Mouse (Mus musculus): ENCODE results near the gene Bahcc1. TPM values are rescaled to one million over a fixed set of nuclear protein-coding genes. Genes with fewer than 3 reads are reported as not detected.

Gene Bahcc1
- polyA plus RNA-seq, 1 experiment = 7.6 TPM

DNA sequence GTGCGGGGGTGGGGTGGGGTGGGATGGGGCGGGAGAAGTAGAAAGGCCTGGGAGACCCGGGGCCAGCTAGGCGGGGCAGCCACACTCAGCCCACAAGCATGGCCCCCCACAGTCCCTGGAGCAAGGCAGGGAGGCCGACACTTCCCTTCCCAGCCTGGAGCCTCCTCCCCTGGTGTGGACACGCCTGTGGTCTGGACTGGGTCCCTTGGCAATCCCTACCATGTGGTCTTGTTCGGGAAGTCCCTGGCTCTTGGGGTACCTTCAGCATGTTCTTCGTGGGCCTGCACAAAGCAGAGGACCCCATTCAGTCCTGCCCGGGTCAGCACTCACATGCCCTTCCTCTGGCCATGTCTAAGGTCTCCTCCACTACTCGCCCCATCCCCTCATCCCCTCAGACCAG is 23.8 kb downstream of the Bahcc1 start:
- 54% methylated on average over 10 of the region's 10 CpGs for WGBS

GRCm38 (mm10) chr11:120256981-120257820 is 24.5 kb downstream of the Bahcc1 start:
- no peak for DNase-seq (ENCODE audit: low read depth, low spot score)
- 55% methylated on average over 10 of the region's 10 CpGs for WGBS

More for the DNA sequence above, 23.8 kb downstream of the Bahcc1 start:
- no peak for DNase-seq (ENCODE audit: low read depth, low spot score)

DNA sequence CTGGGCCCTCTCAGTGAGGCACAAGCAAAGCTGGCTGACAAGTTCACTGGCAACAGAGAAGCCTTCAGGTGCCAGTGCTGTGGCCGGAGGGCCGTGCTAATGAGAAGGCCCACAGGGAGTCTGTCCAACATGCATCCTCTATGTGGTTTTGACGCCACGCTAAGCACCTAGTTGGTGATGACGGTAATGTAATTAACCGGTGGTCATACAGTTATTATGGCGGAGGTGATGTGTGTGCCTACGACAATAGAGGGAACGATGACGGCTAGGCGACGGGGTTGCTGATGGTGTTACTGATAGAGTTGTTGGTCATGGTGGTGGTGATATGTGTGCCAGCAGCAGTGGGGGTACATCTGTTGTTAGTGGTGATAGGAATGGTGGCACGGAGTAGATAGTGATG is 25.2 kb downstream of the Bahcc1 start:
- 97% methylated on average over 13 of the region's 13 CpGs for WGBS
- no peak for DNase-seq (ENCODE audit: low read depth, low spot score)

DNA sequence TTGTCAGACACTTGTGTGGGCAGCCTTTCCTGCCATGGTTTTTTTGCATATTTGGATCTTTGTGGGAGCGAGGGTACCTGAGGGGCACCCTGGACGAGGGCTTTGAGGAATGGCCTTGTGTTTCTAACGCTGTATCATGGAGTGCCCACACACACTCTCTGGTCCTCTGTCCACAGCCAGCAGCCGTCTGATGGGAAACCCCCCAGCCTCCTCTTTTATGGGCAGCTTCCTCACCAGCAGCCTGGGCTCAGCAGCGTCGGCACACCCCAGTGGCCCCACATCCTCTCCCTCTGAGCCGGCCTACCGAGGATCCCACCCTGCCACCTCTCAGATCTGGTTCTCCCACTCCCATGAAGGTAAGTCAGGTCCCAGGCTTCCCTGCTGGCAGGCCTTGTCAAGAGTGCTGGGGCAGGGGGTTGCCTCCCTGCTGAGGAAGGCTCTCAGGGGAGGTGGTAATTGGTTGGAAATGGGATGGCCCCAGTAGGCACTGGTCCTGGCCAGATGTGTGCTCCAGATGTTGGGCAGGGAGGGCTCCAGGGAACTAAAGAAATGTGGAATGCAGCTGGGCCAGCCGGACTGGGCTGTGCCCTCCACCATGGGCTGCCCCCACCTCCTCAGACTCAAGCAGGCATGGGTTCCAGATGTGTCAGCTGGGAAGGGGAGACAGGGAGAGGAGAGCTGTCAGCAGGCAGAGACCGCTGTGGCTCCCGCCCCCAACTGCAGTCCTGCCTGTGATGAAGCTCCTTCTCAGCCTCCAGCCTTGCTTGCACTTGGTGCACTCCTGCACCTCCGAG is 26.3 kb downstream of the Bahcc1 start:
- DNase-seq (ENCODE audit: low read depth, low spot score) = no peak
- 79% methylated on average over 12 of the region's 12 CpGs for WGBS

- DNase-seq (ENCODE audit: low read depth, low spot score) = no peak
- 48% methylated on average over 25 of the region's 25 CpGs for WGBS
Measured at GRCm38 (mm10) chr11:120259792-120260768, 27.3 kb downstream of the Bahcc1 start.

GRCm38 (mm10) chr11:120260769-120261150 is 28.0 kb downstream of the Bahcc1 start:
- DNase-seq (ENCODE audit: low read depth, low spot score) = no peak
- WGBS = 75% methylated on average over 6 of the region's 6 CpGs

DNA sequence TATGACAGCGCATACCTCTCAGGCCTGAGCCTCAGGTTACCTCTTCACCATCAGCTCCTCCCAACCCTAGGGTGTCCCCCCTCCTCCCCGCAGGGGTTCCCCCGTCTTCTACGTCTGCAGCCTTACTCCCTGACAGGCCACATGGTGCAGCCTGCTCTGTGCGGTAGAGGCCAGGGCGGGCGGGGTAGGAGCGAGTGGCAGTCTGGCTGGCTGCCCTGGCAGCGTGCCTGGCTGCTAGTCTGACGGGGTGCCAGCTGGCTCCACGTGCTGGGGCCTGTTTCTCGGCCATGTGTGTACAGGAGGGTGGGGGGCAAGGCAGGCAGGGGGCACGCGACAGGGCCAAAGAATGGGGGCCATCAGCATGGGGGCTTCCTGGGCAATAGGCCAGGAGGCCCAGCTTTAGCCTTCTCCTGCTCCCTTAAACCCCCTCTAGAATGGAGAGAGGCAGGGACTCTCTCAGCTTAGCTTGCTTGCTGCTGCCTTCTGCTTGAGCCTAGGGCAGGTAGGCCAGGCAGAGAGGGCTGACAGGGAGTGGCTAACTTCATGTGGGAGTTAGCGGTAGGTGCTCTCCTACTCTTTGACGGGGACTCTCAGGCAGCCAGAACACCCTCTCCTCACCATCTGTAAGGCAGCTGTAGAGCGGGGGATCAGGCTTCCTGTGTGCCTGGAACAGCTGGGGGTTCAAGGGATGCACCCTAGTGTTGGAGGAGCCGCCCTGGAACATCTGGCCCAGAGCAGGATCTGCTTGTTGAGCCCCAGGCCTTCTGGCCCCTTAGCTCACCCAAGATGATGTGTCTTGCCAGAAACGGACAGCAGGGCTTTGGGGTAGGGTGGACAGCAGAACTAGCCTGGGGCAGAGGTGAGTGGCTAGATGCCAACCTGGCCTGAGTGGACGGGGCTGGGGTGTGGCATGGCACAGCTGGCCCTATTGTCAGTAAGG is 28.9 kb downstream of the Bahcc1 start:
- WGBS = 6% methylated on average over 20 of the region's 20 CpGs
- no peak for DNase-seq (ENCODE audit: low read depth, low spot score)

DNA sequence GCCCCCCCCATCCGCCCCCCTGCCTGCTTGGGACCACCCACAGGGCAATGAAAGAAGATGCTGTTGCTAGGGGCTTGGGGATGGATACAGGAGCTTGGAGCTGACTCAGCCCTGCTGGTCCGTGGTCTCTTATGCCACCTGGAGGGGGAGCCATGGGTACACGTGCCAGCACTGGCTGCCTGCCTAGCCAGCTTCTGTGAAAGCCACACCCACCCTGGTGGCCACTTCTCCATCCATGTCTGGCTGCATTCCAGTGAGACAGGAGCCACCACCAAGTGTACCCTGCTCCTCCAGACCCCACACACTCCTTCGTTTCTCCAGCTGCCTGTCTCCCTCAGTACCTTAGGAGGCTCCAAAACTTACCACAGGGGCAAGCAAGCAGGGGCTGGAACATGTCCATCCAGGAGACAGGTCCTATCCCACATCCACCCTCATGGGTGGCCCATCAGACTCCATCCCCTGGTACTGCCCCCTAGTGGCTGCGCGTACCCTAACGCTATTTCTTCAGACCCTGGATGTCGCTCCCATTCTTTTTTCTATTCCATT is 29.7 kb downstream of the Bahcc1 start:
- DNase-seq (ENCODE audit: low read depth, low spot score) = no peak
- WGBS = 21% methylated on average over 8 of the region's 8 CpGs

DNA sequence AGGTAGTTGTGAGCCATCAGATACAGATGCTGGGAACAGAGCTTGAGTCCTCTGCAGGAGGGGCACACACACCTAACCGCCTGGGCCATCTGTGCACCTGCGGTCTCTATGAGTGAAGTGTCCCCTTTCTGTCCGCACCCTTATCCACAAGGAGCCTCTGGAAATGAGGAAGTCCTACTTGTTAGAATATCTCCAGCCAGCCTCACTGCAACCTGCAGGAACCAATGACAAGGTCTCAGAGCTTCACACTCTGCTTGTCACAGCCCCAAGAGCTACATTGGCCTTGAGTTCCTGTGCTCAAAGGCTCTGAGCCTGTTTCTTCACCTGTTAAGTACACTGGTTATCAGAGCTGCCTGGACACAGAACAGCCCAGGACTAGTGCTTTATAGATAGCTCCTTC is 30.4 kb downstream of the Bahcc1 start:
- 93% methylated on average over 3 of the region's 3 CpGs for WGBS

DNA sequence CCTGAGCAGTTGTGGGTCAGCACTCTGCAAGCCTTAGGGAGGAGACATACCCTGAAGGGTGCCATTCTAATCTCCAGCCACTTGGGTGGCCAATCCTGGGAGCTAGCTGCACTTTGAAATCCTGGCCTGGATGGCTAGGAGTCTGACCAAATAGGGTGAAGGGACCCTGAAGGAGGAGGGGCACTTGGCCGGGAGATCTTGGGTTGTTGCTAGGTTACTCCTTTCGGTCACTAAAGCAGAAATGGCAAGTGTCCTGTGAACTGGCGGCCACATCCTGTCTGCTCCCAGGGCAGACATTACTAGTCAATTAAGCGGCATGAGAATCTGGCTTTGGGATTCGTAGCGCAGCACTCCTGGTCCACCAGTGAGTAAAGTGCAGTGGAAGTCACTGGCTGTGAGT is 31.3 kb downstream of the Bahcc1 start:
- no peak for DNase-seq (ENCODE audit: low read depth, low spot score)
- 77% methylated on average over 6 of the region's 6 CpGs for WGBS

More for the DNA sequence above, 30.4 kb downstream of the Bahcc1 start:
- DNase-seq (ENCODE audit: low read depth, low spot score) = no peak

- WGBS = 50% methylated on average over 5 of the region's 5 CpGs
- DNase-seq (ENCODE audit: low read depth, low spot score) = no peak
Measured at GRCm38 (mm10) chr11:120265458-120265857, 32.7 kb downstream of the Bahcc1 start.

DNA sequence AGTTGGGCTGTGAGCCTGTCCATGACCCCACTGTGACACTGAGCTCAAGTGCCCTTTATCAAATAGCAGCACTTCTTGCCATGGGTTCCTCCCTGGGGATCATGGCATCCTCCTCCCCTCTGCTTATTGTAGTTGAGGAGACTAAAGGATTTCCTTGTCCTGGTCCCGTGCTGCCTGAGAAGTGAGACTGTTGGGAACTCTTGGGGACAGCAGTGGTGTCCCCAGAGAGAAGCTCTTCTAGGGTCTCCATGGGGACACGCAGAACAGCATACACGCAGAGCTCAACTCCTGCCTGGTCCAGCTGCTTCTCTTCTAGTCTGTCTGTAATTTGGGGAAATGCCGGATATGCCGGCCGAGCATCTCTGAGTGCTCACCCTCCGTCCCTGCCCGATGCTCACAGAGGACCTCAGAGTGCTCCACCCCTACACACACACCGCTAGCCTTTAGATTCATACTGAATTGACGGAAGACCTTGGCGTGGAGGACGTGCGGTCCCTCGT is 33.6 kb downstream of the Bahcc1 start:
- no peak for DNase-seq (ENCODE audit: low read depth, low spot score)
- WGBS = 89% methylated on average over 14 of the region's 14 CpGs

- 66% methylated on average over 2 of the region's 2 CpGs for WGBS
- DNase-seq (ENCODE audit: low read depth, low spot score) = no peak
Measured at GRCm38 (mm10) chr11:120267274-120267673, 34.5 kb downstream of the Bahcc1 start.

DNA sequence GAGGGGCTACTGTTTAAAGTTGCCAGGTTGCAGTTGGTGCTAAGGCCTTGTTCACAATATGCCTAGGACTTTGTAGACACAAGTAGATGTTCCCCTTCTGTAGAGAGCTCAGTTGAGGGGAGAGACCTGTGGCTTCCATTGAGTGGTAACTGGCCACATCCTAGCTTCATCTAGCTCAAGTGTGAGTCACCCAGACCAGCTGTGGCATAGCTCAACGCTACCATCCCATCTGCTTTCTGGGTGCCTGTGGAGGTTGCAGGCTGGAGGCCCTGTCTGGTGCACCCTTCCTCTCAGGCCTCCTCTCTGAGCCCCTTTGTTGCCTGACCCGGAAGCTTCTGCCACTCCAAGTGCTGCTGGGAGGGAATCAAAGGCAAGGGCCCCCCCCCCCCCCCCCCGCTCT is 34.9 kb downstream of the Bahcc1 start:
- no peak for DNase-seq (ENCODE audit: low read depth, low spot score)
- 82% methylated on average over 3 of the region's 3 CpGs for WGBS

- 84% methylated on average over 10 of the region's 10 CpGs for WGBS
- DNase-seq (ENCODE audit: low read depth, low spot score) = no peak
Measured at GRCm38 (mm10) chr11:120268195-120268967, 35.6 kb downstream of the Bahcc1 start.

- no peak for DNase-seq (ENCODE audit: low read depth, low spot score)
- WGBS = 68% methylated on average over 3 of the region's 3 CpGs
Measured at GRCm38 (mm10) chr11:120269007-120269406, 36.3 kb downstream of the Bahcc1 start.

DNA sequence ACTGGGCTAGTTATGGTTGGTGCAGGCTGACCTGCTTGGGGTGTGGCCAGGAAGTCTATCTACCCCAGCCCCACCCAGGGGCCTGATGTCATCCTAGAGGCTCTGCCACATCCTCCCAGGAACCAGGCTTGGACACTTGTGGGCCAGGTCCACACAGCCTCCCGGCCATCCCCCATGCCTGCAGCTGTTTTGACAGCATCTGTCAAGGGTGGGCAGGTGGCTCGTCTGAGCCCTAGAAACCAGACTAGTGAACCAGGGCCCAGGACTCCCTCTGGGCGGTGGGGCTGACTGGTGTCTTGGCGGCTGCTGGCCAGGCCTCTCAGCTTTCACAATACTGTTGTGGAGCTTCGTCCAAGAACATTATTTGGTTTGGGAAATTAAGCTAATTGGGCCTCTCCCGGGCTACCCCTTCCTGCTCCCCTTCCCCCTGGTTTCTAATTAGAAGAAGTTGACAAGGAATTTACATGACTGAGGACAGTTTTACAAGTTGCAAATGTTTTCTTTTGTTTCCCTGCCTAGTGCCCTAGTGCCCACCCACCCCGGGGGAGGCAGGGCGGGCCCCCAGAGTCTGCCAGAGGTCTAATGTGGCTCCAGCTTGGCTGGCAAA is 36.9 kb downstream of the Bahcc1 start:
- WGBS = 73% methylated on average over 8 of the region's 8 CpGs
- DNase-seq (ENCODE audit: low read depth, low spot score) = no peak

Measured in large intestine, adult 2 months (tissue).